Mouse (Mus musculus): Measurements from ENCODE around the gene Kcmf1.

GRCm38 (mm10) chr6:72825762-72826161 lies 74.0 kb downstream of the Kcmf1 start:
- TF ChIP-seq POLR2A (IDR thresholded peaks at IDR 0.05; ENCODE audit: insufficient read length, low read depth) (no peak), MYOG (IDR thresholded peaks at IDR 0.05; ENCODE audit: control insufficient read depth in 1 of 3, insufficient read depth in 1 of 3, insufficient read length in 2 of 3, low read depth in 2 of 3) (no peak), SRF (IDR thresholded peaks at IDR 0.05; ENCODE audit: control insufficient read depth, insufficient read length, low read depth) (no peak), USF1 (IDR thresholded peaks at IDR 0.05; ENCODE audit: low read depth) (no peak), E2F4 (IDR thresholded peaks at IDR 0.05; ENCODE audit: insufficient read depth) (no peak), MAX (IDR thresholded peaks at IDR 0.05; ENCODE audit: low read depth) (no peak), POLR2AphosphoS2 (IDR thresholded peaks at IDR 0.05; ENCODE audit: insufficient read length, low read depth) (no peak), TCF12 (IDR thresholded peaks at IDR 0.05; ENCODE audit: insufficient read depth, poor library complexity, severe bottlenecking) (no peak)
